Mouse (Mus musculus) cerebellum, adult 2 months (tissue): ENCODE measurements around the gene Slc17a9.

ENCODE experiments used
- CTCF ChIP-seq: fragments of 200-500 bp; IDR thresholded peaks from 2 replicates; pipeline ENCODE4 v1.5.1; 2011; ENCODE audit warnings: low read depth, mild to moderate bottlenecking, control low read depth, low read length, moderate library complexity, borderline replicate concordance; ENCODE audit not compliant: insufficient read depth
- POLR2A ChIP-seq: fragments of 200-500 bp; IDR thresholded peaks from 2 replicates; pipeline ENCODE4 v1.6.1; 2011; ENCODE audit warnings: low read length, control low read depth, borderline replicate concordance; ENCODE audit not compliant: insufficient read depth

DNA sequence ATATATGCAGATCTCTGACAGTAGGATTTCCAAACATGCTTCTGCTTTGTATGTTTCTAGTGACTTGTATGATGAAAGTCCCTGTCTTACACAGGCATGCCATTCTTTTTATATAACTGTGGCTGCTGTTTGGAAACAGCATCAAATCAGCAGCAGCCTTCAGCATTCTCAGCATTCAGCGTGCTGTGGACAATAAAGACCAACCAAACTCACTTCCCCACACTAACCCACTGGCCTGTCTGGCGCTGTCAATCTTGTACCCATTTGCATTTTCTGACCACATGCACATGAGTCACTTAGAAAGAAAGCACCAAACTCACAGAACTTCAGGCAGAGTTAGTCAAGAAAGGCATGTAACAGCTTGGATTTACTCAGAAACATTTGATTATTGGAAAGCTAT is 29.9 kb upstream of the Slc17a9 start:
- no peak for TF ChIP-seq POLR2A
- no peak for TF ChIP-seq CTCF
